10 mouse cellular contexts compared by ENCODE assay signal in the genomic region with DNA sequence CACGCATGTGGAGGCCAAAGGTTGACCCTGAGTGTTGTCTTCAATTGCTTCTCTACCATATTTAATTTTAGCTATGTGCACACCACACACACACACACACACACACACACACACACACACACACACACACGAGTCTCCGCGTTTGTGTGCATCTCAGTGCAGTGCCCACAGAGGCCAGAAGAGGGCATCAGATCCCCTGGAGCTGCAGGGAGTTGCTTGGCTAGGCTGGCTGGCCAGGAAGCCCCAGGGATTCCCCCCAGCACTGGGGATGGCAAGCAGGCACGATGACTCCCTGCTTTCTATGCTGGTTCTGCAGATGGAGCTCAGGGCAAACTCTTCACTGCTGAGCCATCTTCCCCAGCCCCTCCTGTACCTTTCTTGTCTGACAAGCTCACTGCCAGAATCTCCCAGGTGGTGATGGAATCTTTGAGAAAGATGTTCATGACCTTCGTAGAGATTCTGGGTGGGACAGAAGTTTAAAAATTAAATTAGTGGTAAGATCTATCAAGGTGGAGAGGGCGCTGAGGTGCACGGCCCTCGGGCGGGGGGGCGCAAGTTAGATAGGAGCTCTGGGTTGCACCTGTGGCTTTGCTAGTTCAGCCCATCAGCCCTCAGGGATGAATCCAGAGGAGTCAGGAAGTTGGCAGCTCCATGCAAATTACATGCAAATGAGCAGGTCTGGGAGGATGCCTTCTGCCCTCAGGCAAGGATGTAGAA. TPM values are rescaled to one million over a fixed set of nuclear protein-coding genes. Genes with fewer than 3 reads are reported as not detected.
DNase-seq lines count a peak whose midpoint lies in the region; ATAC-seq and TF ChIP-seq lines count a peak whose summit lies in the region.
"Had no signal": no experiment of that assay in that cellular context is flagged by ENCODE, and none has a peak within 500 bp of the region (broad histone marks: within the 10 kb centered on the region; RNA-seq: fewer than 3 reads in every experiment).

No protein-coding gene starts in this region.

- no peak for TF ChIP-seq POLR2A in bone marrow macrophage, adult 2 months (IDR thresholded peaks at IDR 0.05; ENCODE audit: borderline replicate concordance, low read depth, low read length)

- no peak overlapping the region for H3K4me3 ChIP-seq in midbrain, embryonic 11.5 days (ENCODE audit: low read depth, low read length)
- H3K4me3 ChIP-seq in midbrain, embryonic 13.5 days (replicated peaks): no peak overlapping the region
- no peak overlapping the region for H3K4me3 ChIP-seq in bone marrow macrophage, adult 2 months (ENCODE audit: insufficient read depth, low read length)
- H3K4me3 ChIP-seq in forebrain, embryonic 16.5 days (replicated peaks; ENCODE audit: low read length): no peak overlapping the region
- H3K4me3 ChIP-seq: erythroblast, embryonic 14.5 days had no signal

- H3K27me3 ChIP-seq in midbrain, embryonic 11.5 days (ENCODE audit: control insufficient read depth, insufficient read depth, low read length): no peaks in the 10 kb centered on the region
- no peaks in the 10 kb centered on the region for H3K27me3 ChIP-seq in midbrain, embryonic 13.5 days
- H3K27me3 ChIP-seq in forebrain, embryonic 16.5 days (replicated peaks; ENCODE audit: control insufficient read depth, insufficient read depth, low read length): no peaks in the 10 kb centered on the region

- peak; percentile 92 for DNase-seq in midbrain, embryonic 11.5 days (ENCODE audit: low spot score, missing footprints)
- DNase-seq in left cerebral cortex, postnatal 4 days: peak; percentile 79
- peak; percentile 85 for DNase-seq in thymus, postnatal 14 days

- H3K9ac ChIP-seq in midbrain, embryonic 11.5 days (ENCODE audit: low read length): no peak overlapping the region
- H3K9ac ChIP-seq in midbrain, embryonic 13.5 days (replicated peaks): no peak overlapping the region
- no peak overlapping the region for H3K9ac ChIP-seq in forebrain, embryonic 16.5 days (replicated peaks; ENCODE audit: low read depth, low read length)

- no peak overlapping the region for H3K4me2 ChIP-seq in midbrain, embryonic 11.5 days
- no peak overlapping the region for H3K4me2 ChIP-seq in midbrain, embryonic 13.5 days (replicated peaks)
- H3K4me2 ChIP-seq in forebrain, embryonic 16.5 days (ENCODE audit: low read length): no peak overlapping the region

- TF ChIP-seq CTCF in bone marrow macrophage, adult 2 months (IDR thresholded peaks at IDR 0.05; ENCODE audit: low read depth, low read length): peak; percentile 42

- H3K9me3 ChIP-seq in midbrain, embryonic 11.5 days (ENCODE audit: control insufficient read depth, low read length): no peaks in the 10 kb centered on the region
- H3K9me3 ChIP-seq in midbrain, embryonic 13.5 days: no peaks in the 10 kb centered on the region
- no peaks in the 10 kb centered on the region for H3K9me3 ChIP-seq in forebrain, embryonic 16.5 days (ENCODE audit: control insufficient read depth, low read length)

- H3K27ac ChIP-seq in midbrain, embryonic 11.5 days (ENCODE audit: low read depth, low read length): no peak overlapping the region
- no peak overlapping the region for H3K27ac ChIP-seq in midbrain, embryonic 13.5 days
- H3K27ac ChIP-seq in bone marrow macrophage, adult 2 months (ENCODE audit: insufficient read depth, low read depth, low read length): no peak overlapping the region
- H3K27ac ChIP-seq in forebrain, embryonic 16.5 days (ENCODE audit: low read length): no peak overlapping the region

- peak; percentile 58 for ATAC-seq in midbrain, embryonic 11.5 days (ENCODE audit: low FRiP score)
- no peak for ATAC-seq in midbrain, embryonic 13.5 days
- 0 out of 2 replicates have a peak, but pooled peaks have one; percentile 19 for ATAC-seq in forebrain, embryonic 16.5 days
- peak; percentile 84 for ATAC-seq in inflammation-experienced regulatory T-cells, adult 6 months
- peak; percentile 43; the same call in 1 of the 2 replicates for ATAC-seq in neutrophil, adult 5-6 weeks (ENCODE audit: extremely low read depth, insufficient number of reproducible peaks, low FRiP score, poor library complexity, severe bottlenecking)

- 0 out of 2 replicates have a peak, but pooled peaks cover 2% of the 10 kb centered on the region for H3K4me1 ChIP-seq in midbrain, embryonic 11.5 days (ENCODE audit: control insufficient read depth, insufficient read depth, low read length)
- H3K4me1 ChIP-seq in midbrain, embryonic 13.5 days (replicated peaks): no peaks in the 10 kb centered on the region; the same call in 1 of the 2 replicates
- no peaks in the 10 kb centered on the region; the same call in 1 of the 2 replicates for H3K4me1 ChIP-seq in bone marrow macrophage, adult 2 months (ENCODE audit: control insufficient read depth, insufficient read depth, low read length)
- no peaks in the 10 kb centered on the region for H3K4me1 ChIP-seq in forebrain, embryonic 16.5 days (replicated peaks; ENCODE audit: control insufficient read depth, insufficient read depth, low read length)

- WGBS in midbrain, embryonic 11.5 days: 26% methylated on average over 11 of the region's 11 CpGs
- WGBS in midbrain, embryonic 13.5 days: 19% methylated on average over 11 of the region's 11 CpGs
- 17% methylated on average over 10 of the region's 11 CpGs for WGBS in forebrain, embryonic 16.5 days

- H3K36me3 ChIP-seq in midbrain, embryonic 11.5 days (ENCODE audit: control insufficient read depth, insufficient read depth, low read length): no peaks in the 10 kb centered on the region
- no peaks in the 10 kb centered on the region for H3K36me3 ChIP-seq in midbrain, embryonic 13.5 days
- H3K36me3 ChIP-seq in forebrain, embryonic 16.5 days (ENCODE audit: control insufficient read depth, insufficient read depth): no peaks in the 10 kb centered on the region

- intact Hi-C loops in left cerebral cortex, postnatal 4 days (cut with DNase I): no loop called here

RNA-seq across cellular contexts. Expression of gene C3, which starts 8.6 kb away (rescaled TPM):
- 0.19 and 0.68 TPM in 2 replicates for polyA plus RNA-seq in midbrain, embryonic 11.5 days (2014; fragmentation: Nextera tagmentation; extraction: Ambion mirVana)
- polyA plus RNA-seq in midbrain, embryonic 13.5 days (2015; fragmentation: Nextera tagmentation; extraction: Ambion mirVana): 0.34 and 1.1 TPM in 2 replicates
- 89.2 and 101 TPM in 2 replicates for polyA plus RNA-seq in bone marrow macrophage, adult 2 months (2012; ENCODE audit: insufficient read depth, insufficient read length, missing spikeins)
- 0.65 and 1.2 TPM in 2 replicates for polyA plus RNA-seq in forebrain, embryonic 16.5 days (2015; fragmentation: Nextera tagmentation; extraction: Ambion mirVana)
- 1 to 10 TPM; 1.0 to 3.6 (median 1.8) TPM for polyA plus RNA-seq in inflammation-experienced regulatory T-cells, adult 6 months (2017; shearing (Covaris generic))
- total RNA-seq in left cerebral cortex, postnatal 4 days (2021): 1 to 10 TPM in 1 of 2 experiments, under 1 TPM in 1; 0.46 to 1.2 TPM
- total RNA-seq in neutrophil, adult 5-6 weeks (2017): 164 TPM in 2 replicates

RNA-seq across cellular contexts. Expression of gene Tnfsf14, which starts 25.3 kb away (rescaled TPM):
- 0.07 and 0.11 TPM in 2 replicates for polyA plus RNA-seq in midbrain, embryonic 11.5 days (2014; fragmentation: Nextera tagmentation; extraction: Ambion mirVana)
- not detected in 2 replicates for polyA plus RNA-seq in midbrain, embryonic 13.5 days (2015; fragmentation: Nextera tagmentation; extraction: Ambion mirVana)
- 3.5 and 3.8 TPM in 2 replicates for polyA plus RNA-seq in bone marrow macrophage, adult 2 months (2012; ENCODE audit: insufficient read depth, insufficient read length, missing spikeins)
- not detected in 2 replicates for polyA plus RNA-seq in forebrain, embryonic 16.5 days (2015; fragmentation: Nextera tagmentation; extraction: Ambion mirVana)
- polyA plus RNA-seq in inflammation-experienced regulatory T-cells, adult 6 months (2017; shearing (Covaris generic)): 10 to 100 TPM; 13.3 to 15.2 (median 14.1) TPM
- not detected for total RNA-seq in left cerebral cortex, postnatal 4 days (2021)
- 79.1 and 86.9 TPM in 2 replicates for total RNA-seq in neutrophil, adult 5-6 weeks (2017)
- polyA plus RNA-seq: neural tube, embryonic 14.5 days had no signal

RNA-seq across cellular contexts. Expression of gene Gpr108, which starts 28.9 kb away (rescaled TPM):
- polyA plus RNA-seq in midbrain, embryonic 11.5 days (2014; fragmentation: Nextera tagmentation; extraction: Ambion mirVana): 19.7 and 24.5 TPM in 2 replicates
- 19.6 and 20.6 TPM in 2 replicates for polyA plus RNA-seq in midbrain, embryonic 13.5 days (2015; fragmentation: Nextera tagmentation; extraction: Ambion mirVana)
- 60.4 and 60.7 TPM in 2 replicates for polyA plus RNA-seq in bone marrow macrophage, adult 2 months (2012; ENCODE audit: insufficient read depth, insufficient read length, missing spikeins)
- 18.2 and 18.3 TPM in 2 replicates for polyA plus RNA-seq in forebrain, embryonic 16.5 days (2015; fragmentation: Nextera tagmentation; extraction: Ambion mirVana)
- 10 to 100 TPM; 49.0 to 66.3 (median 56.5) TPM for polyA plus RNA-seq in inflammation-experienced regulatory T-cells, adult 6 months (2017; shearing (Covaris generic))
- 10 to 100 TPM; 11.7 to 12.6 TPM for total RNA-seq in left cerebral cortex, postnatal 4 days (2021)
- 26.2 and 34.1 TPM in 2 replicates for total RNA-seq in neutrophil, adult 5-6 weeks (2017)

RNA-seq across cellular contexts. Expression of gene Trip10, which starts 29.9 kb away (rescaled TPM):
- 21.2 and 23.6 TPM in 2 replicates for polyA plus RNA-seq in midbrain, embryonic 11.5 days (2014; fragmentation: Nextera tagmentation; extraction: Ambion mirVana)
- 12.3 and 13.7 TPM in 2 replicates for polyA plus RNA-seq in midbrain, embryonic 13.5 days (2015; fragmentation: Nextera tagmentation; extraction: Ambion mirVana)
- polyA plus RNA-seq in bone marrow macrophage, adult 2 months (2012; ENCODE audit: insufficient read depth, insufficient read length, missing spikeins): 24.6 and 26.6 TPM in 2 replicates
- polyA plus RNA-seq in forebrain, embryonic 16.5 days (2015; fragmentation: Nextera tagmentation; extraction: Ambion mirVana): 12.0 and 14.2 TPM in 2 replicates
- polyA plus RNA-seq in inflammation-experienced regulatory T-cells, adult 6 months (2017; shearing (Covaris generic)): 1 to 10 TPM; 1.0 to 4.4 (median 3.6) TPM
- total RNA-seq in left cerebral cortex, postnatal 4 days (2021): 1 to 10 TPM; 5.1 to 6.1 TPM
- total RNA-seq in neutrophil, adult 5-6 weeks (2017): 3.4 and 4.1 TPM in 2 replicates

RNA-seq across cellular contexts. Expression of gene Vav1, which starts 59.6 kb away (rescaled TPM):
- 1.8 and 2.3 TPM in 2 replicates for polyA plus RNA-seq in midbrain, embryonic 11.5 days (2014; fragmentation: Nextera tagmentation; extraction: Ambion mirVana)
- polyA plus RNA-seq in midbrain, embryonic 13.5 days (2015; fragmentation: Nextera tagmentation; extraction: Ambion mirVana): 1.2 and 1.3 TPM in 2 replicates
- polyA plus RNA-seq in bone marrow macrophage, adult 2 months (2012; ENCODE audit: insufficient read depth, insufficient read length, missing spikeins): 128 and 138 TPM in 2 replicates
- polyA plus RNA-seq in forebrain, embryonic 16.5 days (2015; fragmentation: Nextera tagmentation; extraction: Ambion mirVana): 1.1 and 1.3 TPM in 2 replicates
- 10 to 100 TPM; 66.1 to 89.2 (median 85.7) TPM for polyA plus RNA-seq in inflammation-experienced regulatory T-cells, adult 6 months (2017; shearing (Covaris generic))
- total RNA-seq in left cerebral cortex, postnatal 4 days (2021): 1 to 10 TPM; 2.1 to 2.3 TPM
- 373 and 377 TPM in 2 replicates for total RNA-seq in neutrophil, adult 5-6 weeks (2017)

Comparison
In these comparisons a context has a peak if more than half of its experiments do, and no peak if none do; other contexts are left out.
1. RNA of gene C3, which starts 8.6 kb away (polyA plus RNA-seq): 89.2 to 101 TPM in bone marrow macrophage, adult 2 months; 1.0 to 3.6 TPM in inflammation-experienced regulatory T-cells, adult 6 months, 0.65 to 1.2 TPM in forebrain, embryonic 16.5 days, 0.34 to 1.1 TPM in midbrain, embryonic 13.5 days and 0.19 to 0.68 TPM in midbrain, embryonic 11.5 days; every median in the first group is over 10 times any median in the second.
2. Peak in every context shown above with its lines, with median percentiles within 50 percentile points of each other: DNase-seq.